Mouse (Mus musculus) G1E (cell line): ENCODE measurements around the gene Frmd3.

Experiments
- CTCF ChIP-seq: IDR thresholded peaks from 2 replicates; pipeline ENCODE4 v1.5.1; 2012; ENCODE audit warnings: low read depth, low read length, inconsistent platforms, mixed read lengths
- GATA1 ChIP-seq: IDR thresholded peaks from 2 replicates; pipeline ENCODE4 v1.6.1; 2012; ENCODE audit warnings: borderline replicate concordance, low read length, inconsistent platforms, mixed read lengths
- GATA2 ChIP-seq: IDR thresholded peaks from 2 replicates; pipeline ENCODE4 v1.6.1; 2012; ENCODE audit warnings: low read depth, low read length, inconsistent platforms, borderline replicate concordance
- TAL1 ChIP-seq: conservative IDR thresholded peaks from 2 replicates; pipeline ENCODE4 v1.6.1; 2012; ENCODE audit warnings: low read depth, low read length, inconsistent platforms, mixed read lengths

- TF ChIP-seq CTCF (no peak), TAL1 (no peak), GATA2 (no peak), GATA1 (no peak)
Measured at GRCm38 (mm10) chr4:74224210-74224609, 211.0 kb downstream of the Frmd3 start.
